Mouse (Mus musculus): ENCODE data around the gene Hspa4.
"Not testable (repeated sequence)": the region's sequence is repeated elsewhere in the genome, so short reads cannot be mapped to it uniquely, and the experiment has no call there.

Hspa4 gene

DNA sequence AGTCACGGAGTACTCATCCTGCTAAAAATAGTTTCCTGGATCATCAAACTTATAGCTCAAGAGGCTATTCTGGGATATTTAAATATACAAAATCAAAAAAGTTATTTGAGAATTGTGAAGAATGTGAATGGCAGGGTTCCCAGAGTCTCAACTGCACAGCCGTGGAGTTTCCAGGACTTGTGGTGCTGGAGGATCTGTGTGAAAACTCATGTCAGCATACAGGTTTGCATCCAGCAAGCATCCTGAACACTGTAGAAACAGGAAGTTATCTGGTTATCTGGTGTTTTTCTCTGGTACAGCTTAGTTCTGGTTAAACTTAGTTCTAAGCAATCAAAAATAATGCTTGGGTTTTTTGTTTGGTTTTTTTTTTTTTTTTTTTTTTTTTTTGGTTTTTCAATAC lies 6.7 kb upstream of the Hspa4 start:
- no peak for DNase-seq

DNA sequence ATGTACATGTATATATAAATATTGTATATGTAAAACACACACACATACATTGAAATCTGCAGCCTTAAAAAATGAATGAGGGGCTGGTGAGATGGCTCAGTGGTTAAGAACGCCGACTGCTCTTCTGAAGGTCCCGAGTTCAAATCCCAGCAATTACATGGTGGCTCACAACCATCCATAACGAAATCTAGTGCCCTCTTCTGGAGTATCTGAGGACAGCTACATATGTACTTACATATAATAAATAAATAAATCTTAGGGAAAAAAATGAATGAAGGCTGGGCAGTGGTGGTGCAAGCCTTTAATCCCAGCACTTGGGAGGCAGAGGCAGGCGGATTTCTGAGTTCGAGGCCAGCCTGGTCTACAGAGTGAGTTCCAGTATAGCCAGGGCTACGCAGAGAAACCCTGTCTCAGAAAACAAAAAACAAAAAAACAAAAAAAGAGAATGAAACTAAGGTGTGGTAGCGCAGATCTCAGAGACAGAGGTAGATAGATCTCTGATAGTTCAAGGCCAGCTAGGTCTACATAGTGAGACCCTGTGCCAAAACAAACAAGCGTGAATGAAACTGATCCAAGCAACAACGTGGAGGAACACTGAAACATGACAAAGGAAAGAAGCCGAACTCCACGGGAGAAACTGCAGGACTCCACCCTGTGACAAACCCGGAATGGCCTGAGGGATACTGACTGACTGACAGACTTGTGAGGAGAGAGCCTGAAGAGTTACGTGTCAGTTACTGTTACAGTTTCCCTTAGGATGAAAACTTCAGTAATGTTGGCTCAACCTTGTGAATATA lies 4.0 kb upstream of the Hspa4 start:
- DNase-seq = no peak

DNA sequence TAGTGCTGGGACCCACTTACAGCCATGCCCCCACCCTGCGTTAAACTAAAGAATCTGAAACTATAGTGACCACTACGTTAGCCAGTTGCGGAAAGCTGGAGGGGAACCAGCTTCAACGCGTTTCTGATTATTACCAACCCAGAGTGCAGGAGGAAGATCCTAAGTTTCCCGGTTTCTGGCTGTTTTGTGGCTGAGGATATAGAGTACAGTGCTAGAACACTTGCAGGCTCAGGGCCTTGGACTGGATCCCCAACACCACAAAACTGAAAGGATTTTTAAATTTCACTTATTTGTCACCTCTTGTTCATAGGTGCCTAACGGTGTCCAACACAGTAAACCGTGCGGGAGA lies 884 bp upstream of the Hspa4 start:
- no peak for DNase-seq

DNA sequence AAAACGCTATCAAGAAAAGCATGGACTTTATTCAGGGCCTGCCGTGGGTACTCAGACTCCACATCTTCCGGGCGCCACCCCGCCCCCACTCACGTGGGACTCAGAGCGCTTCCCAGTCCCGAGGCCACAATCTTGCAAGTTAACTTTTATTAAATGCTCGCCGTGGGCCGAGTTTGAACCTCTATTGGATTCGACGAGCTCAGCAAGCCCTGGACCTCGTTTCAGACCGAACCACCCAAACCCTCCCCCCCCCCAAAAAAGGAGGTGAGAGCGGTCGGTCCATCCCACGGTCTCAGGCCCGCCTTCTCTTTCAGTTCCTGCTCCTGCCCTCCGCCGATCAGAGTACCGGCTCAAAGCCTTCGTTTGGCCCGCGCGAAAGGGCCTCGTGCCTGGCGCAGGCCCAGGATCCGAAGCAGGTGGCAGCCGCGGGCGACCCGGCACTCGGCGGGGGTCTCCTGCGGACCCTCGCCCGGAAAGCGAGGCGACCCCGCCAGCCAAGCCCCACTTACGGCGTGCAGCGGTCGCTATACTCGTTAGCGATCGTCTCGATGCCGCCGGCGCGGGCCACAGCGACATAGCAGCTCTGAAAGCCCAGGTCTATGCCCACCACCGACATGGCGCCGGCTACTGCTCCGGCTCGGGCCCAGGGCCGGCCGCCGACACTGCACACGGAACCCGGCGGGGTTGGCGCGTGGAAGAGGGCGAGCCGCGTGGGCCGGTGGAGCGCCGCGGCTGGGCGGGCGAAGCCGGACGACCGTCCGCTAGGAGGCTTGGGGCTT lies 517 bp downstream of the Hspa4 start:
- peak; percentile 35 to 44 for DNase-seq

DNA sequence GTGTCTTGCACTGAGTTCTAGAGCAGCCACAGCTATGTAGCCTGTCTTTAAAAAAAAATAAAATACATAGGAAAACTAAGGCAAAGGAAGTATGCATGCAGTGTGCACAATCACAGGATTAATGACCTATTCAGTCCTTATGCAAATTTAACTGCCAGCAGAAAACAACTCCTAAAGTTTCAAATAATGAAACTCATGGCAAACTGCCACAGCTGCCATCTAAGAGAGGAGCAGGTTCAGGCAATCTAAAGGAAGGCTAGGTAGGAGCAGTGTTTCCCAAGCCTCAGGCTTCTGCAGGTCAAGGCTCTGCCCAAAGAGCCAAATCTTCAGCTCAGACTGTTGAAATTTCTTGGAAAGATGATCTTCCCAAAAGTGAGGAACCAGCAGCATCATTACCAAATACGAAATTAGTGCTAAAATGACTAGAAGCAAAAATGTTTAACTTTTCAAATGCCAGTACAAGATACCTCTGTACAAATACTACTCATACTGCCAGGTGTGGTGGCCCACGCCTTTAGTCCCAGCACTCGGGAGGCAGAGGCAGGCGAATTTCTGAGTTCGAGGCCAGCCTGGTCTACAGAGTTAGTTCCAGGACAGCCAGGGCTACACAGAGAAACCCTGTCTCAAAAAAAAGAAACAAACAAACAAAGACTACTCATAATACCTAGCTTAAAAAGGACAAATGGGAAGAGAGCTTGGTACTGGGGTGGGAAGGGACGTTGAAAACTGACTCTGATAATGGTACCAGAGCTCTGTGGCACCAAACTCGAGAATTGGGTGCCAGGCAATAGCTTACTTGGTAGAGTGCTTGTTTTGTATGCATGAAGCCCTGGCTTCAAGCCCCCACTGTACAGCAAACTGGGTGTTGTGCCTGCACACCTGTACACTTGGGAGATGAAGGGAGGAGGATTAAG lies 2.1 kb downstream of the Hspa4 start:
- DNase-seq = no peak

DNA sequence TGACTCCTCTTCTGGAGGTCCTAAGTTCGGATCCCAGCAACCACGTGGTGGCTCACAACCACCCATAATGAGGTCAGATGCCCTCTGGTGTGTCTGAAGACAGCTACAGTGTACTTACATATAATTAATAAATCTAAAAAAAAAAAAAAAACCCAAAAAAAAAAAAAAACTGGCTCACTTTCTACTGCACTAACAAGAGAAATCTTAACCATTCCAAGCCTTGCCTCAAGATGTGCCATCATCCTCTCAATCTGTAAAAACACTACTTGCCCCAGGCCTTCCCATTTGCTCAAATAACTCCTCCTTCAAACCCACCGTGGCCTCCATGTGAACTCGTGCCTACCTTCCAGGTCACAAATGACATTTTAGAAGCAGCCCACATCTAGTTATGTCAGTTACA lies 3.4 kb downstream of the Hspa4 start:
- DNase-seq = no peak

DNA sequence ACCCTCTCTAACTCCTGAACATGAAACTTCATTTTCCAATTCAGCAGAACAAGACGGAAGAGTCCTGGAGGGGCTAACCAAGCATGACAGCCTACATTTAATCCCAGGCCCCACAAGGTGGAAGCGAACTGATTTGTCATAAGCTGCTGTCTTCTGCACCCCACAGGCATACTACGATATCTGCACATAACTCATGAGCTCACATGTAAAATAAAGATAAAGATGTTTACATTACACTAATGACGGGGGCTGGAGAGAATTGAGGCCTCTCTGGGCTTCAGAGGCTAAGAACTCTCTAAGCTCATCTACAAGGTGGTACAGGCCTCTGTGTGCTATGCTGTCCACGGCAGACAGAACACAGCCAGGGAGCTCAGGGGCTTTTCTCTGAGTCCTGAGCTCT lies 5.8 kb downstream of the Hspa4 start:
- DNase-seq = no peak

DNA sequence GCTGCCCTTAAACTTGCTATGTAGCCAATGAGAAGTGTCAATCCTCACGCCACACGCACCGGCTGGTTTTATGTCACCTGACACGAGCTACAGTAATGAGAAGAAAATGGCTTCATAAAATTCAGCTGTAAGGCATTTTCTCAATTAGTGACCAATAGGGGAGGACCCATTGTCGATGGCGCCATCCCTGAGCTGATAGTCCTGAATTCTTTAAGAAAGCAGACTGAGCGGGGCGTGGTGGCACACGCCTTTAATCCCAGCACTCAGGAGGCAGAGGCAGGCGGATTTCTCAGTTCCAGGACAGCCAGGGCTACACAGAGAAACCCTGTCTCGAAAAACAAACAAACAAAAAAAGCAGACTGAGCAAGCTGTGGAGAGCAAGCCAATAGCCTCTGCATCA lies 9.4 kb downstream of the Hspa4 start:
- DNase-seq = no peak

DNA sequence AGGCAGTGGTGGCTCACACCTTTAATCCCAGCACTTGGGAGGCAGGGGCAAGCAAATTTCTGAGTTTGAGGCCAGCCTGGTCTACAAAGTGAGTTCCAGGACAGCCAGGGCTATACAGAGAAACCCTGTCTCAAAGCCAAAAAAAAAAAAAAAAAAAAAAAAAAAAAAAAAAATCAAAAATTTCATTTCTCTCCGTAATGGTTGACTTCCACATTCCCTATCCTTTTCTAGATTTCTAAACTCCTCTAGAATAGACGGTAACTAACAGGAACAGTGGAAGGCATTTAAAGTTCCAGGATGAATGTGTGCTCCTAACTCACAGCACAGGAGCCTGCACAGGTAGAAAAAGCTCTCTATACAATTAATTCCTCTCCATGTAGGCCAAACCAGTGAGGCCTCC lies 10.1 kb downstream of the Hspa4 start:
- DNase-seq = not testable (repeated sequence)

DNA sequence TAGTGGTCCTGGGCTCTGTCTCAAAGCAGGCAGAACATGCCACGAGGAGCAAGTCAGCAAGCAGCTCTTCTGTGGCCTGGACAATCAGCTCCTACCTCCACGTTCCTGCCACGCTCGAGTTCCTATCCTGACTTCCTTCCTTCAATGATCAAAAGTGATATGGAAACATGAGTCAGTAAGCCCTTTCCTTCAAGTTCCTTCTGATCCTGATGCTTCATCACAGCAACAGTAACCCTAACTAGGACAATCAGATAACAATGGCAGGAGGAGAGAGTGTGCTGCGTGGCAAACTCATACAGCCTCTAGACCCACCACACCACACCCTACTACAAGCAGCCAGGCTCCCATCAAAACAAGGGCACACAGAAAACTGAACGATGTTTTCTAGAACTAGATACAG lies 14.4 kb downstream of the Hspa4 start:
- DNase-seq = no peak

DNA sequence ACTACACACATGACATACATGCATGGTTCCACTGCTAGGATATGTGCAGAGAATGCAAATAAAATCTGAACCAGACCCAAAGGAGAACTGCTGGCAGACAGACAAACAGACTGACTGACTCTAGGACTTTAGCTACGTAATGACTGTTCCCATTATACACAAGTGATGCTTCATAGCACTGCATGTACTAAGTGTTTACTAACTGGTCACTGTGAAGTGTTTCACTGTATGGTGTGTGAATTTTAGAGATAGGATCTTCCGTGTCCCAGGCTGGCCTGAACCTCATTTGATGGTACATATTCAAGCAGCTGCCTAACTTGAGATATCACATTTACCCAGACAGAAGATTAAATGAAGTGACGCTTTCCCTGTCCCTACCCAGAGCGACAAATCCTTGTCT lies 21.8 kb downstream of the Hspa4 start:
- DNase-seq = no peak

DNA sequence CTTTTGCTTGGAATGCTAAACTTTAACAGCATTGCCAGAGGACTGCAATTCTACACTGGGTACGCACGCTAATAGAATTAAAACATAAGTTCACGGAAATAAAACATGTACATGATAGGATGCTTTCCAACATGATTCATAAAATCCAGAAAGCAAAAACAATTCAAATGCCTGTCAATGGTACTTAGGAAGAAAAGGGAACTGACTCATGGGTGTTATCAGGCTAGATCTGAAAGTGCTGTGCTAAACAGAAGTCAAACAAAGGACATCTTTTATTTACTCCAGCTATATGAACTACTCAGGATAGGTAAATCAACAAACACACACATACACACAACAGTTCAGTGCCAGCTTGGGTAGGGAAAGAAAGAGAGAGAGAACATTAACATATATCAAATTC lies 24.9 kb downstream of the Hspa4 start:
- no peak for DNase-seq

DNA sequence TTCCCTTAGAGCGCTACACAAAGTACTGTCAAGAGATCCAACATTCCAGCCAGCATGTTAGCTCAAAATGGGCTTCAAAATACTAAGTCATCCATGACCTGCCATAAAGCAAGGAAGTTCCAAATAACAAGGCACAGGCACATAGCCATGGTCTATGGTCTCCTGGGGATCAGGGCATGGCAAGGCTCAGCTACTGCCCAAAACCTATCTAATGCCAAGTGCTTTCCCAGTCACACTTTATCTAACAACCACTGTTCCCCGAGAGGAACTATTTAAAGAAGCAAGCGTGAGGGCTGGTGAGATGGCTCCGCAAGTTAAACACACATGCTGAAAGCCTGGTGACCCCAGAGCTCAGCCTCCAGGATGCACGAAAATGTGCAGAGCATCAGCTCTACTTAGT lies 26.9 kb downstream of the Hspa4 start:
- no peak for DNase-seq

DNA sequence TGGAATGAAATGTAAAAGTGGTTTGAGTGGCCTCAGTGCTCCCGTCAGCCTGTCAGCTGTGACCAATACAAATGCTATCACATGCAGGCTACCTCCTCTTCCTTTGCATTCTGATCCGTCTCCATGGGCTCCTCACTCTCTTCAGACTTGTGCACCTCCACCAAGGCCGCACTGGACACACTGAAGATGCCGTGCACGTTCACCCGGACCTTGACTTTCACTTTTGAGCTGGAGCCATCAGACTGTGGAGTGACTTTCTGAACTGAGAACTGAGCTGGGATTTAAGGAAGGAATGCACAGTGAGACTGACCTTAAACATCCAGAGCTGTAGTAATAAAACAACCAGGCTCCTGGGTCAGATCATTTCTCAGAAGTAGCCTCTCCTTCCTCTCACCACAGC lies 30.7 kb downstream of the Hspa4 start:
- no peak for DNase-seq

DNA sequence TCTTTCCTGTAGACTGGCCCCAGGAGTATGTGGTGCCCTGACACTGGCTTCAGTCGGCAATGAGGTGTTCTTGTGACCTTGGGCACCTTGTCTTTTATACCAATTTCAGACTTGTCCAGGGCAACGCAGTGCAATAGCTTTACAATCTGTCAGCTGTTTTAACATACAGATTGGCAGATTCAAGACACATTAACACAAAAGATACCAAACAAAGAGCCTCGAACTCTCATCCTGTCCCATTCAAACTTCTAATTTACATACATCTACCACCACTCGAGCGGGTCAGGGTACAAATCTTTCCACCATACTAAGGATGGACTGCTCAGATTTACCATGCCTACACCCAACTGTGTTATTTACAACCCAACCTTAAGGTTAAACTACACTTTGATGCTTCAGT lies 39.7 kb downstream of the Hspa4 start:
- no peak for DNase-seq

DNA sequence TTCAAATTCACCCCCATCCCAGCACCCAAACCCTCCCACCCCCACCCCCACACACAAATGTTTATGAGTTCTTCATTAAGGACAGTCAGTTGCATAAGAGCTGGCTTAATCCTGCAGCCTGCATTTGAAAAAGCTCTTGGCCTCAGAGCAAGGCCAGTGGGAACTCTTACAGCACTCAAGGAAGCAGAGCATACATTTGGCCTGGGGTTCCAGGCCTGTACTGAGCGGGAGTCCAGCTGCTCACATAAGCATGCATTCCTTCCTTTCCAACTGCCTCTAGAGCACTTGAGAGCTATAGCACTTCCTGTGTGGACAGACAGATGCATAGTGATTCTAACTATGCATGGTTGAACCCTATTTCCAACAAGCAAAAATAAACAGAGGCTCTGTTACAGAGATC lies 40.2 kb downstream of the Hspa4 start:
- no peak for DNase-seq

DNA sequence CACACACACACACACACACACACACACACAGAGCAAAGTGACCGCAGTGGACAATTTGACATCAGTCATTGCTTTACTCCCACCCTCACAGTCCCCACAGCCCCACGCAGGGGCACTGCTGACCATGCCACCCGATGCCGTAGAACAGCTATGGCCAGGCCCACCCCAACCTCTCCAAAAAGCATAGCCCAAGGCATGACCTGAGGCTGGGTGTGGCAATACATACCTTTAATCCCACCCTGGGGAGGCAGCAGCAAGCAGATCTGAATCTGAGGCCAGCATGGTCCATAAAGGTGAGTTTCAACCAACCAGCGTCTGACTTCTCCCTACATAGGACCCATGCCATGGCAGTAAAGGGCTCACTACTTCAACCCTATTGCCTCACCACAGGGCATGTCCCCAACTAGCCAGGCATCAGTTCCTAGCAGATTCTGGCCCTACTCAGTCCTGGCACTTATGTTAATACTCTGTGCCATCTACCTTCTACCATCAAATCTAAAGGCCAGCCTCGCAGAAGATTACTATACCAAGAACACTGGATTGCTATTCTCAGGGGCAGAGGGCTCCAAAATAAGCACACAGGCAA lies 41.1 kb downstream of the Hspa4 start:
- no peak for DNase-seq

DNA sequence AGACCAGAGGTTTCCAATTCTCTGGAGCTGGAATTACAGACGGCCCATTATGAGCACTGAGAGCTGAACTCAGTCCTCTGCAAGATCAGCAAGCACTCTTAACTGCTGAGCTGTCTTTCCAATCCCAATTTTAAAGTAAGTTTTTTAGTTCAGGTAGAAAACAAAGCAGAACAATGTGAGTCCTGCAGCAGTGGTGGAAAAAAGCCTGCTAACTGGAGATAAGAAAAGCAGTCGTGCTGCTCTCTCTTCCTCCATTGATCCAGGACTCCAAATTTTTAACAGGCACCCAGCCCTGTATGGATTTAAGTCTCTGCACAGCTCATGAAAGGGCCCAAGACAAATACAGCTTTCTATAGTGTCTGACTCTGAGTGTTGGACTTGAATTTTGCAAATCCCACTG lies 43.3 kb downstream of the Hspa4 start:
- DNase-seq = no peak

DNA sequence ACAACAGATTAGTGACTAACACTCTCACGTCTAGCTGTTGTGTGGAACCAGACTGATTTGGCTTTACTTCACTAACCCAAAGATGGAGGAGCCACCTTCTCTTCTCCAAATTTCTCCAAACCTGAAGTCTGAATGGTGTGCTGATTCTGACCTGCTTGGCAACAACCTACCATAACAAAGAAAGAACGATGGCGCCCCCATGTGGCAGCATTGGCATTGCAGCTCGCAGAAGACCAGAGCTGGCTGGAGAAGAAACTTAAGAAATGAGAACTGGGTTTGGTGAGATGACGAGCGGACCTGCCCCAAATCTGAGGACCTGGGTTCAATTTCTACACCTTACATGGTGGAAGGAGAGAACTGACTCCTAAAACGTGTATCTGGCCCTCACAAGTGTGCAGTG lies 45.3 kb downstream of the Hspa4 start:
- DNase-seq = peak; percentile 79 to 86

DNA sequence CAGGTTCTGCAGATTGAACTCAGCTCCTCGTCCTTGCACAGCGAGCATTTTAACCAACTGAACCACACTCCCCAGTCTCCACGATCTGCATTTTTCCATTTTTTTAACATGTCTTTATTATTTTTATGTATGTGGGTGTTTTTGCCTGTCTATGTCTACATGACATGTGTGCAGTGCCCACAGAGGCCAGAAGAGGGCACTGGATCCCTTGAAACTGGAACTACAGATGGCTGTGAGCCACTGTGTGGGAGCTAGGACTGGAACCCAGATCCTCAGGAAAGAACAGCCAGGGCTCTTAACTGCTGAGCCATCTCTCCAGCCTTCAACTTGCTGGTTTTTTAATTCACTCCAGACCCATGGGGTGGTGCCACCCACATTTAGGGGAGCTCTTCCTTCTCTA lies 45.8 kb downstream of the Hspa4 start:
- DNase-seq = no peak

DNA sequence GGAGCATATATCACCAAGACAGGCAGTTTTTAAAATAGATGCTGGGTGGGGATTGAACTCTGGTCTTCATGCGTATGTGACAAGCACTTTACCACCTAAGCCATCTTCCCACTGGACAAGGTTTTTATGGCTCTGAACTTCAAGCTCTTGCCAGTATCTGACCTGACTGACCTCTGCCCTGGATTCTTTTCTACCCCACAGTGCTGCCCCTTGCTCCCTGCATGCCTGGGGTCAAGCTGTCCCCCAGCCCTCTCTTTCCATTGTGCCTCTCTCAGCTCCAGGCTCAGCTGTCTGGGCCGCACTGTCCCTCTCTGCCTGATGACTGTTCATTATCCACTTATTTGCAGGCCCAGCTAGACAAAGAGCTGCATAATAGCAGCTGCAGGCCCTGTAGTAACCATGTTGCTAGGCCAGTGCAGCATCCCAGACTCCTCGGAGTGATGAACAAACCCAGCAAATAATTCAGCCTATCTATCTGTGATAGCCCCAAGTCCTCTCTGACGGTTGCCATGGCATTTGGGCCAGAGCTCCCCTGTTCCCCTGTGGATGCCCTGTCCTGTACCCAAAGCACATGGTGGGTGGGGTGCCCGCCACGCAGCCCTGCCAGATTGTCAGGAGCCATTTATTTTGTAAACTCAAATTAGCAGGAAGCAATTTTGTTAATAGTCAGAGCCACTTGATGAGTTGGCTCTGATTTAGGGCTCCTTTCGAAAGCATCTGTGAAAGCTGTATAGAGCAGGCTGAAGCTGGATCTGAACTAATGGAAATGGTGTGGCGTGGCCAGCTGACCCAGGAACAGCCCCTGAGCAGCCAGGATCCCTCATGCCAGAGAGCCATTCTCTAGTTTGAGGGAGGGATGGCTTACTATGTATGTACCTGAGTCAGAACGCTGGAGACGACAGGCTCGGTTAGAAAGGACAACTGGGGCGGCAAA lies 47.8 kb downstream of the Hspa4 start:
- no peak for DNase-seq

DNA sequence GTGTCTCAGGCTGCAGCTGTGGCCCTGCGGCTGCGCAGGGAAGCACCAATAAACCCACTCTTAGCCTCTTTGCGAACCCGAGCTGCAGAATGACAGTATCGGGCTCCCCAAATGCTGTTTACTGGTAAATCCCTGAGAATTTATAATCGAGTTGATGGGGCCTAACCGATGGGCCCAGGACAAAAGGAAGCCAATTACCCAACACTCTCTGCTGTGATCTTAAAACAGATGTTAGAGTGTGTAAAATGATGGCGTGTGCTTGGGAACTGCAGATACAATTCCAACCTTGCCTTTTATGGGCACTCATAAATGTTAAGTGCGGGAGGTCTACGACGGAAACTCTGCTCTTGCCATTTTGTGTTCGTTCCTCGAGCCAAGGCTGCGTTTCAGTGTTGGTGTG lies 49.5 kb downstream of the Hspa4 start:
- no peak for DNase-seq
